Mouse (Mus musculus) midbrain, embryonic 14.5 days (tissue): Measurements from ENCODE around the gene Lipc. TPM values are rescaled to one million over a fixed set of nuclear protein-coding genes. Genes with fewer than 3 reads are reported as not detected.

ENCODE experiments used
- ATAC-seq: fragments of 200-750 bp; cut with Nextera tagmentation; 2 replicates; pipeline ENCODE4 v1.8.0; 2017; ENCODE audit warnings: moderate number of reproducible peaks, moderate library complexity; ENCODE audit not compliant: low FRiP score, low TSS enrichment
- DNase-seq: peaks from one replicate; pipeline ENCODE4 v3.0.0-alpha.2; 2015
- H3K27ac ChIP-seq: fragments of 300-500 bp; sonication (generic); replicated peaks from 2 replicates; pipeline ENCODE4 v1.5.1; 2014; ENCODE audit warnings: mild to moderate bottlenecking, low read depth, low read length, moderate library complexity
- H3K27me3 ChIP-seq: fragments of 300-500 bp; sonication (generic); 2 replicates; pipeline ENCODE4 v1.6.1; 2014; ENCODE audit warnings: low read length, control low read depth, mixed read lengths; ENCODE audit not compliant: control insufficient read depth, insufficient read depth
- H3K36me3 ChIP-seq: fragments of 300-500 bp; sonication (generic); 2 replicates; pipeline ENCODE4 v1.6.1; 2014; ENCODE audit warnings: low read length, control low read depth; ENCODE audit not compliant: control insufficient read depth, insufficient read depth
- H3K4me1 ChIP-seq: fragments of 300-500 bp; sonication (generic); 2 replicates; pipeline ENCODE4 v1.6.1; 2014; ENCODE audit warnings: mild to moderate bottlenecking, antibody characterized with exemption, low read length, control low read depth; ENCODE audit not compliant: control insufficient read depth, insufficient read depth
- H3K4me2 ChIP-seq: fragments of 300-500 bp; sonication (generic); 2 replicates; pipeline ENCODE4 v1.6.1; 2014; ENCODE audit warnings: mild to moderate bottlenecking, low read length, moderate library complexity
- H3K4me3 ChIP-seq: fragments of 300-500 bp; sonication (generic); replicated peaks from 2 replicates; pipeline ENCODE4 v1.5.1; 2014; ENCODE audit warnings: low read depth, low read length
- H3K9ac ChIP-seq: fragments of 300-500 bp; sonication (generic); replicated peaks from 2 replicates; pipeline ENCODE4 v1.6.1; 2014; ENCODE audit warnings: mild to moderate bottlenecking, low read length, moderate library complexity
- H3K9me3 ChIP-seq: fragments of 300-500 bp; sonication (generic); 2 replicates; pipeline ENCODE4 v1.6.1; 2016; ENCODE audit warnings: low read length, control low read depth, mixed read lengths; ENCODE audit not compliant: control insufficient read depth
- WGBS: fragments of 180-500 bp; shearing (Covaris S2); extraction: QIAGEN DNeasy Blood & Tissue Kit; methylation state at CpG from one replicate; pipeline ENCODE4 v1.1.7; 2014; 5-methylcytosine and 5-hydroxymethylcytosine counted together
- polyA plus RNA-seq: library from polyadenylated mRNA; unstranded; fragments of >200 nt; fragmentation: Nextera tagmentation; extraction: Ambion mirVana; gene quantifications from 2 replicates; pipeline ENCODE4 v1.2.1, GENCODE M21; 2014

Gene Lipc
- polyA plus RNA-seq: not detected in 2 replicates

GRCm38 (mm10) chr9:70952126-70952525 is at the start of gene Lipc:
Gene Lipc, minus strand, starts transcription at chr9:70952226.
- no peak within 1 kb of the TSS for H3K4me2 ChIP-seq
- no peak within 1 kb of the TSS for H3K9ac ChIP-seq
- H3K27me3 ChIP-seq: no peaks in the 10 kb centered on the region
- no peak within 1 kb of the TSS for H3K4me3 ChIP-seq
- H3K4me1 ChIP-seq: no peaks in the 10 kb centered on the region
- ATAC-seq: no peak
- H3K27ac ChIP-seq: no peak within 1 kb of the TSS
- no peaks in the 10 kb centered on the region for H3K36me3 ChIP-seq
- no peaks in the 10 kb centered on the region for H3K9me3 ChIP-seq
- 90% methylated on average over 4 of the region's 4 CpGs for WGBS
- no peak for DNase-seq

- no peak for DNase-seq
- H3K27me3 ChIP-seq: no peaks in the 10 kb centered on the region
- no peaks in the 10 kb centered on the region for H3K4me1 ChIP-seq
- no peak overlapping the region for H3K9ac ChIP-seq
- ATAC-seq: no peak
- H3K4me3 ChIP-seq: no peak overlapping the region
- no peaks in the 10 kb centered on the region for H3K9me3 ChIP-seq
- H3K27ac ChIP-seq: no peak overlapping the region
- no peaks in the 10 kb centered on the region for H3K36me3 ChIP-seq
- 88% methylated on average over 4 of the region's 4 CpGs for WGBS
- no peak overlapping the region for H3K4me2 ChIP-seq
Measured at GRCm38 (mm10) chr9:70999161-70999560, 47.1 kb upstream of the Lipc start.

- H3K4me3 ChIP-seq: no peak overlapping the region
- H3K4me2 ChIP-seq: no peak overlapping the region
- 67% methylated on average over 6 of the region's 6 CpGs for WGBS
- H3K9ac ChIP-seq: no peak overlapping the region
- DNase-seq: no peak
- no peak for ATAC-seq
- H3K4me1 ChIP-seq: no peaks in the 10 kb centered on the region
- H3K27ac ChIP-seq: no peak overlapping the region
- H3K27me3 ChIP-seq: no peaks in the 10 kb centered on the region
- H3K9me3 ChIP-seq: no peaks in the 10 kb centered on the region
- no peaks in the 10 kb centered on the region for H3K36me3 ChIP-seq
Measured at GRCm38 (mm10) chr9:70998719-70999118, 46.7 kb upstream of the Lipc start.

GRCm38 (mm10) chr9:70993326-70993725 is 41.3 kb upstream of the Lipc start:
- ATAC-seq: no peak
- Histone ChIP-seq H3K27me3 (no peaks in the 10 kb centered on the region), H3K4me3 (no peak overlapping the region), H3K4me2 (no peak overlapping the region), H3K9me3 (no peaks in the 10 kb centered on the region), H3K27ac (no peak overlapping the region), H3K4me1 (no peaks in the 10 kb centered on the region), H3K36me3 (no peaks in the 10 kb centered on the region), H3K9ac (no peak overlapping the region)
- no peak for DNase-seq
- WGBS: 66% methylated on average over 6 of the region's 6 CpGs

- H3K4me1 ChIP-seq: no peaks in the 10 kb centered on the region
- DNase-seq: no peak
- H3K4me2 ChIP-seq: no peak overlapping the region
- no peaks in the 10 kb centered on the region for H3K27me3 ChIP-seq
- H3K4me3 ChIP-seq: no peak overlapping the region
- H3K9ac ChIP-seq: no peak overlapping the region
- H3K27ac ChIP-seq: no peak overlapping the region
- ATAC-seq: no peak
- WGBS: 93% methylated on average over 5 of the region's 5 CpGs
- H3K36me3 ChIP-seq: no peaks in the 10 kb centered on the region
- no peaks in the 10 kb centered on the region for H3K9me3 ChIP-seq
Measured at GRCm38 (mm10) chr9:70991401-70991800, 39.4 kb upstream of the Lipc start.

- Histone ChIP-seq H3K9me3 (no peaks in the 10 kb centered on the region), H3K27ac (no peak overlapping the region), H3K9ac (no peak overlapping the region), H3K27me3 (no peaks in the 10 kb centered on the region), H3K36me3 (no peaks in the 10 kb centered on the region), H3K4me2 (no peak overlapping the region), H3K4me3 (no peak overlapping the region), H3K4me1 (no peaks in the 10 kb centered on the region)
- DNase-seq (peak; percentile 35), ATAC-seq (no peak)
- WGBS: 16% methylated on average over 2 of the region's 2 CpGs
Measured at GRCm38 (mm10) chr9:70987210-70987609, 35.2 kb upstream of the Lipc start.

- no peak for ATAC-seq
- H3K4me2 ChIP-seq: no peak overlapping the region
- no peak overlapping the region for H3K9ac ChIP-seq
- DNase-seq: no peak
- H3K4me1 ChIP-seq: no peaks in the 10 kb centered on the region
- no peak overlapping the region for H3K4me3 ChIP-seq
- WGBS: 90% methylated on average over 3 of the region's 3 CpGs
- no peaks in the 10 kb centered on the region for H3K36me3 ChIP-seq
- no peak overlapping the region for H3K27ac ChIP-seq
- no peaks in the 10 kb centered on the region for H3K9me3 ChIP-seq
- H3K27me3 ChIP-seq: no peaks in the 10 kb centered on the region
Measured at GRCm38 (mm10) chr9:70982991-70983480, 31.0 kb upstream of the Lipc start.

GRCm38 (mm10) chr9:70981721-70982120 is 29.7 kb upstream of the Lipc start:
- 89% methylated on average over 1 of the region's 1 CpGs for WGBS

GRCm38 (mm10) chr9:70979641-70980040 is 27.6 kb upstream of the Lipc start:
- no peaks in the 10 kb centered on the region for H3K9me3 ChIP-seq
- no peak overlapping the region for H3K4me3 ChIP-seq
- no peak overlapping the region for H3K9ac ChIP-seq
- H3K36me3 ChIP-seq: no peaks in the 10 kb centered on the region
- no peaks in the 10 kb centered on the region for H3K27me3 ChIP-seq
- WGBS: 98% methylated on average over 2 of the region's 2 CpGs
- H3K4me2 ChIP-seq: no peak overlapping the region
- no peak for DNase-seq
- H3K4me1 ChIP-seq: no peaks in the 10 kb centered on the region
- no peak for ATAC-seq
- H3K27ac ChIP-seq: no peak overlapping the region

More at GRCm38 (mm10) chr9:70981721-70982120, 29.7 kb upstream of the Lipc start:
- ATAC-seq (no peak), DNase-seq (no peak)
- Histone ChIP-seq H3K9me3 (no peaks in the 10 kb centered on the region), H3K36me3 (no peaks in the 10 kb centered on the region), H3K9ac (no peak overlapping the region), H3K4me1 (no peaks in the 10 kb centered on the region), H3K4me3 (no peak overlapping the region), H3K4me2 (no peak overlapping the region), H3K27me3 (no peaks in the 10 kb centered on the region), H3K27ac (no peak overlapping the region)
